Mouse (Mus musculus) heart, adult 2 months (tissue): ENCODE data around the gene Nop58. TPM values are rescaled to one million over a fixed set of nuclear protein-coding genes. Genes with fewer than 3 reads are reported as not detected.

Experiments
- DNase-seq, 2 experiments: peaks; one replicate each; pipeline ENCODE4 v3.0.0; 2021
- H3K27ac ChIP-seq: fragments of 200-600 bp; 2 replicates; pipeline ENCODE4 v1.8.1; 2022
- H3K27me3 ChIP-seq: fragments of 200-500 bp; 2 replicates; pipeline ENCODE4 v1.6.1; 2012; ENCODE audit warnings: mild to moderate bottlenecking, low read length, inconsistent platforms, mixed read lengths; ENCODE audit not compliant: control insufficient read depth, insufficient read depth
- H3K36me3 ChIP-seq: fragments of 200-500 bp; 2 replicates; pipeline ENCODE4 v1.6.1; 2012; ENCODE audit warnings: low read length, inconsistent platforms; ENCODE audit not compliant: control insufficient read depth, insufficient read depth
- H3K4me1 ChIP-seq: fragments of 200-500 bp; 2 replicates; pipeline ENCODE4 v1.6.1; 2011; ENCODE audit warnings: low read length; ENCODE audit not compliant: control insufficient read depth, insufficient read depth
- H3K4me3 ChIP-seq: fragments of 200-600 bp; 2 replicates; pipeline ENCODE4 v1.8.1; 2022
- H3K79me2 ChIP-seq: fragments of 200-500 bp; replicated peaks from 2 replicates; pipeline ENCODE4 v1.6.1; 2012; ENCODE audit warnings: mild to moderate bottlenecking, inconsistent platforms, low read length, moderate library complexity, mixed read lengths; ENCODE audit not compliant: control insufficient read depth, insufficient read depth
- H3K9ac ChIP-seq: fragments of 200-500 bp; 2 replicates; pipeline ENCODE4 v1.6.1; 2012; ENCODE audit warnings: low read depth, mild to moderate bottlenecking, control low read depth, inconsistent platforms, low read length, mixed read lengths
- CTCF ChIP-seq: fragments of 200-600 bp; IDR thresholded peaks from 2 replicates; pipeline ENCODE4 v1.8.1; 2022; ENCODE audit warnings: antibody characterized with exemption, mild to moderate bottlenecking, moderate library complexity
- EP300 ChIP-seq: fragments of 200-500 bp; IDR thresholded peaks from 2 replicates; pipeline ENCODE4 v1.6.1; 2011; ENCODE audit warnings: low read depth, low read length, control low read depth; ENCODE audit not compliant: insufficient read depth
- POLR2A ChIP-seq: fragments of 200-500 bp; IDR thresholded peaks from 2 replicates; pipeline ENCODE4 v1.6.1; 2011; ENCODE audit warnings: mild to moderate bottlenecking, low read depth, low read length, control low read depth; ENCODE audit not compliant: insufficient read depth
- WGBS: fragments of 180-500 bp; shearing (Covaris S2); methylation state at CpG from one replicate; pipeline ENCODE4 v1.1.7; 2018; 5-methylcytosine and 5-hydroxymethylcytosine counted together
- intact Hi-C: fragments of 180-260 bp; cut with DNase I; formaldehyde crosslinking; loops from one replicate; pipeline ENCODE4 v1.15.1; 2025
- polyA plus RNA-seq: library from polyadenylated mRNA; depleted of rRNA; stranded (reverse); fragments of >200 nt; gene quantifications from 2 replicates; pipeline ENCODE4 v1.2.3, GENCODE M21; 2012
- total RNA-seq, 2 experiments: library from RNA; stranded (reverse); gene quantifications; 2 replicates each; pipeline ENCODE4 v1.2.3; 2021

The Nop58 gene
- total and polyA plus RNA-seq, 3 experiments: 7.2 to 33.0 (median 32.7) TPM

DNA sequence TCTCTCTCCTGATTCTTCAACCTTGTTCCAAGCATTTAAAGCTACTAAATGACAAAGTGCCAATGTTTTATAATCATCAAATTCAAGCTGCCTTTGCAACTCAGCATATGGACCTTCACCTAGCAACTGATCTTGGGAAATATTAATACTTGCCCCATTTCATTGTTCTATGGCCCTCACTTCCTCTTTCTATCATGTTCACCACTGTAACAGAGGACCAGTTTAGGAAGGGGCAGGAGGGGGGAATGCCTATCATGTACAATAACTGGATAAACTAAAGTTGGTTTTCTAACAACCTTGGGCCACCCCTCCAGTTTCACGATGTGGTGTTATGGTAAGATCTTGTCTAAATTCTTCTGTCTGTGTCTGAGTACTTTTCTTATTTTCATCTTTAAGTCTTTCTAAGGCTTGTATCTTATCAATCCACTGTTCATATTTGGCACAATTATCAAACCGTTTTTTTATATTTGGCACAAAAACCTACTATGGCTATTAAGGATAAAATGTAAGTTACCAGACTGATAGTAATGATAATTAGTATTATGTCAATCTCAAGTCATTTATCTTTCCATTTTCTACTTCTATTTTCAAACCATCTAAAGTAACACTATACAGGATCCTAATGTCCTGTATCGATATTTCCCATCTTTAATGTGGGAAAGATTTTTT, 31.4 kb upstream of the Nop58 start:
- no peaks in the 10 kb centered on the region for H3K4me1 ChIP-seq
- WGBS: 81% methylated on average over 3 of the region's 3 CpGs
- peaks cover 7% of the 10 kb centered on the region for H3K36me3 ChIP-seq
- H3K27me3 ChIP-seq: no peaks in the 10 kb centered on the region
- intact Hi-C loops: no loop called here
- no peak overlapping the region for H3K9ac ChIP-seq
- H3K79me2 ChIP-seq: peaks cover 2% of the 10 kb centered on the region; the same call in 1 of the 2 replicates
- TF ChIP-seq CTCF (no peak), EP300 (no peak), POLR2A (no peak)
- no peak overlapping the region for H3K27ac ChIP-seq
- DNase-seq: no peak
- H3K4me3 ChIP-seq: no peak overlapping the region

DNA sequence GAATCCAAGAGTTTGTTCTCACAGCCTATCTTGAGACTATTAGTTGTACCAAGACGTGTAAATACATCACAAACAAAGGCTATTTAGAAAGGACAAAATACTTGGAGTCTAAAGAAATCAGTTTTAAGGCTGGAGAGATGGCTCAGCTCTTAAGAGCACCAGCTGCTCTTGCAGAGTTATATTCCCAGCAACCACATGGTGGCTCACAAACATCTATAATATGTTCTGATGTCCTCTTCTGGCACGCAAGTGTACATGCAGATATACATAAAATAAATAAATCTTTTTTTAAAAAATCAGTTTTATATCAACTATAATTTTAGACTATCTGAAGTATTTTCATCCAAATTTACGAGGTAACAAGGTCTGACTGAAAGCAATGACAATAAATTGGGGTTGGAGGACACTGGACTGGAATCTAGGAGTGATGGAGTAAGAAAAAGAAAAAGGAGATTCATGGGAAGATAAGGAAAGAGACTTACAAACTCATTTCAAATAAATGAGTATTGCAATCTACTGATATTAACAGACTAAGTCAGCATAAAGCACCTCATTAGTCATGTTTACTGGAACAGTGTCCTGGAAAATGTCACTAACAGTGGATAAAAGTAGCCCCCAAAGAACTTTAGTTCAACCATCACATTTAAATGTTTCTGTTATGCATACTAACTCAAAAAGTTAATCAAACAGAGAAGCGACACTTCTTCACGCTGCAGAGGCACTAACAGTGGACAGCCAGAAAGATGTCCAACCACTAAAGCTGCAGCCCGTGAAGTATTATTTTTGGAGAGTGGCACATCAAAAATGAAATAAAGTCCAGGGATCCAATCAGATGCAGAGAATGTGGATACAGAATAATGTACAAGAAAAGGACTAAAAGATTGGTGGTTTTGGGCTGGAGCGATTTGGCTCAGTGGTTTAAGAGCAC, 28.3 kb upstream of the Nop58 start:
- Histone ChIP-seq H3K27ac (no peak overlapping the region), H3K4me1 (no peaks in the 10 kb centered on the region; the same call in 1 of the 2 replicates), H3K36me3 (peaks cover 7% of the 10 kb centered on the region), H3K79me2 (peaks cover 4% of the 10 kb centered on the region), H3K4me3 (no peak overlapping the region), H3K9ac (no peak overlapping the region), H3K27me3 (no peaks in the 10 kb centered on the region)
- intact Hi-C loops: no loop called here
- TF ChIP-seq CTCF (peak; percentile 24), POLR2A (no peak)
- WGBS: 81% methylated on average over 7 of the region's 7 CpGs
- DNase-seq: no peak

DNA sequence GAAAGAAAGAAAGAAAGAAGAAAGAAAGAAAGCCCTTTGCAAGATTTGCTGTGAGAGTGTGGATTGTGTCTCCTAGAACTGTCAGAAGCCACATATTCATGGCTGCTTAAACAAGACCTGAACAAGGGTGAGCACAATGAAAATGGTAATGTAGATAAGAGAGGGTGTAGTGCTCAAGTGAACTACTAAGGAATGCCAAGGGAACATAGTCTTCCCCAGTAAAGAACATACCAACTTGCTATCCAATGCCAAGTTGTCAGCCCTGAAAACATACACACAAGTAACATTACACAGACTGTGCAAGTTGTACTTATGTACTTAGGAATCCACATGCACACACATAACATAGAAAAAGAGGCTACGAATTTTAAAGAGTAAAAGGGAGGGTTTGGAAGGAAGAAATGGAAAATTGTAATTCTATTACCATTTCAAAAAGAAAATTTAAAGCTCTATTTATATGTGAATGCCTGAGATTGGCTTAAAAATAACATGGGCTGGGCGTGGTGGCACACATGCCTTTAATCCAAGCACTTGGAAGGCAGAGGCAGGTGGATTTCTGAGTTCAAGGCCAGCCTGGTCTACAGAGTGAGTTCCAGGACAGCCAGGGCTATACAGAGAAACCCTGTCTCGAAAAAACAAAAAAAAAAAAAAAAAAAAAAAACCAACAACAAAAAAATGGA, 21.2 kb upstream of the Nop58 start:
- no peak for TF ChIP-seq POLR2A
- TF ChIP-seq CTCF: no peak
- no peak for TF ChIP-seq EP300
- WGBS: 92% methylated on average over 3 of the region's 3 CpGs
- DNase-seq: no peak
- peaks cover 2% of the 10 kb centered on the region for H3K4me1 ChIP-seq
- H3K27ac ChIP-seq: no peak overlapping the region
- peaks cover 17% of the 10 kb centered on the region for H3K36me3 ChIP-seq
- intact Hi-C loops: no loop called here
- no peak overlapping the region for H3K4me3 ChIP-seq
- H3K27me3 ChIP-seq: no peaks in the 10 kb centered on the region
- H3K9ac ChIP-seq: no peak overlapping the region
- H3K79me2 ChIP-seq: peaks cover 5% of the 10 kb centered on the region

DNA sequence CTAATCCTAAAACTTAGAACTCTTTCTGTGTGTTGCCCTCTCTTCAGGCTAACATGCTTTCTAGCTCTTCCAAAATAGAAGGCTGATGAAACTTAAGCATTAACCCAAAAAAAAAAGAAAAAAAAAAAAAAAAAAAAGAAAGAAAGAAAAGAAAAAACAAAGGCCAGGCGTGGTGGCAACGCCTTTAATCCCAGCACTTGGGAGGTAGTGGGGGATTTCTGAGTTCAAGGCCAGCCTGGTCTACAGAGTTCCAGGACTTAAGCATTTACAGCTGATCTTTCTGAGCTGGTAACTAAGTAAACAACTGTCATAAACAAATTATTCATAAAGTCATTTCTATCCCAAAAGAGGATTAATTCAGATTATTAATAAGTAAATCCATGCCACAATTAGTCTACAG, 15.9 kb upstream of the Nop58 start:
- intact Hi-C loops: no loop called here
- TF ChIP-seq POLR2A (no peak), CTCF (no peak), EP300 (no peak)
- H3K79me2 ChIP-seq: peaks cover 3% of the 10 kb centered on the region
- H3K4me3 ChIP-seq: no peak overlapping the region
- no peak overlapping the region for H3K27ac ChIP-seq
- H3K4me1 ChIP-seq: peaks cover 2% of the 10 kb centered on the region
- H3K36me3 ChIP-seq: peaks cover 17% of the 10 kb centered on the region
- 77% methylated on average over 2 of the region's 2 CpGs for WGBS
- no peak for DNase-seq
- no peak overlapping the region for H3K9ac ChIP-seq
- H3K27me3 ChIP-seq: no peaks in the 10 kb centered on the region

DNA sequence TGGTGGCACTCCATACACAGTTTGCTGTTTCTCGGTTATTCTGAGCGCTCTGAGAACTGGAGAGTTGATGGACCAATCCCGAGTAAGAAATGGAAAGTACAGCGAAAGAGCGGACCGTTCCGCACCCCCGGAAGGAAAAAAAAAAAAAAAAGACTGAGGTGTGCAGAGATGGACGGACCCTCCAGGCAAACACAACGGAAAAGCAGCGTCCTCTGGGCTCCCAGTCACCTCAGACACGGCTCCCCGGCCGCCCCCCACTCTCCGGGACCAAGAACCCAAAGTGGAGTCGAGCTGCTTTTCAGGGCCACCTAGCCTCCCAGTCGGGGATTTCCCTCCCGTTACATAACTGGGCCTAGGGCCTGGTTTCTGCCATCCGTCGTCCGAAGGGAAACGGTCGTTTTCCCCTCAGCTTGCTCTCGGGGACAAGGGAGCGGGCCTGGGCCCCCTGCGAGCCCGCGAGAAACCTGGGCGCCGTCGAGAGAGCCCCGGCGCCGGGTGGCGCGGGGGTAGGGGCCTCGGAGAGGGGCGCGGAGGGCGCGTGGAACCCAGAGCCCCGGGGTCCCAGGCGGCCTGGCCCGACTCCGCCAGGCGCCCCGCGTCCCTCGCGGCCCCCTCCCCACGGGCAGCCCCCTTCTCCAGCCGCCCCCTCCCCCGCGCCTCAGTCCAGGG, 14.7 kb upstream of the Nop58 start:
- peaks cover 16% of the 10 kb centered on the region for H3K36me3 ChIP-seq
- peak; percentile 49 to 54 for DNase-seq
- intact Hi-C loops: no loop called here
- peaks cover 3% of the 10 kb centered on the region for H3K79me2 ChIP-seq
- peaks cover 2% of the 10 kb centered on the region for H3K4me1 ChIP-seq
- TF ChIP-seq CTCF (no peak), POLR2A (no peak), EP300 (no peak)
- H3K9ac ChIP-seq: peak overlapping the region; percentile 90
- no peaks in the 10 kb centered on the region for H3K27me3 ChIP-seq
- peak overlapping the region; percentile 95 for H3K27ac ChIP-seq
- WGBS: under 1% methylated on average over 50 of the region's 54 CpGs
- H3K4me3 ChIP-seq: peak overlapping the region; percentile 84
